Mouse (Mus musculus): ENCODE data around the gene March8.

GRCm38 (mm10) chr6:116337466-116337834 is 374 bp upstream of the March8 start:
- no peak for TF ChIP-seq CTCF (IDR thresholded peaks at IDR 0.05; ENCODE audit: insufficient read depth, low read length)
- no peak for TF ChIP-seq POLR2A (IDR thresholded peaks at IDR 0.05; ENCODE audit: borderline replicate concordance, extremely low read depth, low read depth, low read length)

Measured in lung, adult 2 months (tissue).